Comparison of ENCODE assay signal across 19 mouse cellular contexts in genomic region chr5:137404081-137404480, GRCm38 (mm10). TPM values are rescaled to one million over a fixed set of nuclear protein-coding genes. Genes with fewer than 3 reads are reported as not detected.
DNase-seq lines count a peak whose midpoint lies in the region; ATAC-seq and TF ChIP-seq lines count a peak whose summit lies in the region.
"Had no signal": no experiment of that assay in that cellular context is flagged by ENCODE, and none has a peak within 500 bp of the region (broad histone marks: within the 10 kb centered on the region; RNA-seq: fewer than 3 reads in every experiment).

No protein-coding gene starts in this region.

- WGBS in forebrain, embryonic 15.5 days = 76% methylated on average over 2 of the region's 2 CpGs

- no peak overlapping the region for H3K9ac ChIP-seq in ES-E14 (ENCODE audit: insufficient read depth, low read depth, low read length, poor library complexity, severe bottlenecking)
- H3K9ac ChIP-seq in forebrain, embryonic 15.5 days (replicated peaks) = no peak overlapping the region
- H3K9ac ChIP-seq: forebrain, embryonic 13.5 days; heart, embryonic 15.5 days; hindbrain, embryonic 13.5 days had no signal

- peaks cover 0 to 25% of the 10 kb centered on the region in 2 experiments; a peak in 2 of 4 replicates for H3K4me1 ChIP-seq in ES-E14 (ENCODE audit: control insufficient read depth in 2 of 2, insufficient read depth in 2 of 2, low read length in 2 of 2, poor library complexity in 1 of 2)
- H3K4me1 ChIP-seq in forebrain, embryonic 15.5 days = peaks cover 5% of the 10 kb centered on the region; the same call in 1 of the 2 replicates

- ATAC-seq in cerebellum, adult (ENCODE audit: insufficient number of reproducible peaks, low FRiP score, low TSS enrichment) = no peak
- no peak for ATAC-seq in forebrain, embryonic 15.5 days (replicated peaks)
- ATAC-seq: forebrain, embryonic 13.5 days; hindbrain, postnatal 0 days had no signal

- no peak overlapping the region for H3K27ac ChIP-seq in ES-E14 (ENCODE audit: insufficient read depth, low read depth, low read length, poor library complexity, severe bottlenecking)
- H3K27ac ChIP-seq in forebrain, embryonic 15.5 days (replicated peaks) = no peak overlapping the region
- H3K27ac ChIP-seq: embryonic facial prominence, embryonic 10.5 days; forebrain, embryonic 13.5 days; gastrocnemius, adult 2 months; heart, embryonic 15.5 days; hindbrain, embryonic 13.5 days; hindbrain, postnatal 0 days had no signal

- in situ Hi-C loops in ES-E14 (cut with MboI; ENCODE audit: low sequenced_read_pairs in 2 of 2, unreplicated experiment in 2 of 2) = no loop called here

- no peaks in the 10 kb centered on the region for H3K27me3 ChIP-seq in forebrain, embryonic 15.5 days
- H3K27me3 ChIP-seq: forebrain, embryonic 13.5 days; hindbrain, embryonic 13.5 days had no signal

- DNase-seq in kidney, adult 11 months = peak; percentile 17
- DNase-seq in kidney, postnatal 25 days = no peak
- DNase-seq in ES-E14 (ENCODE audit: low read depth, low spot score) (no peak), ZHBTc4 (ENCODE audit: low read depth, low spot score) (peak; percentile 45)
- DNase-seq: cerebellum, adult 2 months; cerebellum, postnatal 10 days; gastrocnemius, adult 2 months; gastrocnemius, postnatal 25 days; heart, adult 18-20 months; heart, postnatal 14 days; kidney, adult 18-20 months had no signal

- no peaks in the 10 kb centered on the region for H3K9me3 ChIP-seq in ES-E14 (ENCODE audit: control insufficient read depth, insufficient read depth, low read depth, low read length)
- no peaks in the 10 kb centered on the region for H3K9me3 ChIP-seq in forebrain, embryonic 15.5 days
- H3K9me3 ChIP-seq: embryonic facial prominence, embryonic 10.5 days; forebrain, embryonic 13.5 days; heart, embryonic 15.5 days; hindbrain, embryonic 13.5 days had no signal

- no peak overlapping the region for H3K4me2 ChIP-seq in forebrain, embryonic 15.5 days (replicated peaks)
- H3K4me2 ChIP-seq: forebrain, embryonic 13.5 days; heart, embryonic 11.5 days; heart, embryonic 15.5 days; hindbrain, embryonic 13.5 days had no signal

- H3K36me3 ChIP-seq in ES-E14 (ENCODE audit: control insufficient read depth, insufficient read depth, low read length, poor library complexity, severe bottlenecking) = no peaks in the 10 kb centered on the region
- no peaks in the 10 kb centered on the region for H3K36me3 ChIP-seq in forebrain, embryonic 15.5 days
- H3K36me3 ChIP-seq: embryonic facial prominence, embryonic 10.5 days; heart, embryonic 15.5 days; hindbrain, embryonic 13.5 days had no signal

- H3K4me3 ChIP-seq in ES-E14 (ENCODE audit: insufficient read depth in 1 of 2, low read depth in 1 of 2, low read length in 2 of 2, poor library complexity in 1 of 2, severe bottlenecking in 1 of 2) = no peak overlapping the region
- no peak overlapping the region for H3K4me3 ChIP-seq in forebrain, embryonic 15.5 days
- H3K4me3 ChIP-seq: embryonic facial prominence, embryonic 10.5 days; forebrain, embryonic 13.5 days; gastrocnemius, adult 2 months; heart, embryonic 15.5 days; hindbrain, embryonic 13.5 days had no signal

TF ChIP-seq in ES-E14, 5 proteins besides CTCF, POLR2A, EP300 and RAD21:
- TF ChIP-seq ZC3H11A (IDR thresholded peaks at IDR 0.05; ENCODE audit: borderline replicate concordance, low read depth, low read length) = no peak
- TF ChIP-seq MAFK (IDR thresholded peaks at IDR 0.05; ENCODE audit: insufficient read depth, low read depth, low read length) = peak; percentile 34; the same call in 1 of the 2 replicates

RNA-seq across cellular contexts. Expression of gene Ephb4, which starts 54.2 kb away (rescaled TPM):
- total RNA-seq in ES-E14 (2012; rRNA removed) = 34.3 and 58.8 TPM in 2 replicates
- 6.6 and 7.1 TPM in 2 replicates for polyA plus RNA-seq in forebrain, embryonic 15.5 days (2015; fragmentation: Nextera tagmentation; extraction: Ambion mirVana)

Comparison
In these comparisons a context has a peak if more than half of its experiments do, and no peak if none do; other contexts are left out.
1. DNase-seq: peak in kidney, adult 11 months (single experiment) and ZHBTc4 (single experiment); none in kidney, postnatal 25 days (0 of 2) and ES-E14 (single experiment).